Mouse (Mus musculus): ENCODE measurements around the gene Dhx16. TPM values are rescaled to one million over a fixed set of nuclear protein-coding genes. Genes with fewer than 3 reads are reported as not detected.

Gene Dhx16
- total and polyA plus RNA-seq, 3 experiments, result 79.2 to 101 TPM; not detected in 1

DNA sequence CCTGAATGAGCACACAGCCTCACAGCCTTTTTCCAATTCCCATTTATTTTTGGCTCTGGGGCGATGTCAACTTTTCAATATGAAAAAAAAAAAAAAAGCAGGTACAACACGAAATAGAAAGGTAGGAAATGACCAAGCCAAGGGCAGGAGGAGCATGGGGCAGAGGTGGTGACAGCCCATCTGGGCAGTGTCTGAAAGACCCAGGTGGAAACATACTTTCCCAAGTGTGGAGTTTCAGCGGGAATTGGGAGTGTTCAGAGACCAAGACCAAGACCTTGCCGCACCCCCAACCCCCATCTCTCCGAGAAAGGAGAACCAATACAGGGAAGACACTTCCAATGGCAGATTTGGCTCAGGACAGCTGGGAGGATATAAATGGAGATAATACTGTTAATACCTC, 45.7 kb upstream of the Dhx16 start:
- H3K36me3 ChIP-seq (ENCODE audit: control insufficient read depth in 1 of 2, insufficient read depth in 2 of 2, low read length in 2 of 2), result peaks cover 11 to 33% of the 10 kb centered on the region in 2 experiments
- H3K27ac ChIP-seq (ENCODE audit: control insufficient read depth, low read depth, low read length), result peak overlapping the region; percentile 78
- TF ChIP-seq SIN3A (IDR thresholded peaks at IDR 0.05; ENCODE audit: low read length), result no peak
- TF ChIP-seq CHD1 (IDR thresholded peaks at IDR 0.05; ENCODE audit: low read depth, low read length), result no peak
- no peak for TF ChIP-seq JUND (IDR thresholded peaks at IDR 0.05; ENCODE audit: low read depth, low read length)
- no peak for TF ChIP-seq KAT2A (conservative IDR thresholded peaks at IDR 0.05; ENCODE audit: low read depth, low read length)
- peak; percentile 44 for TF ChIP-seq TAL1 (IDR thresholded peaks at IDR 0.05; ENCODE audit: low read length)
- TF ChIP-seq POLR2AphosphoS5 (IDR thresholded peaks at IDR 0.05; ENCODE audit: borderline replicate concordance, low read depth, low read length), result no peak
- no peak for TF ChIP-seq BHLHE40 (IDR thresholded peaks at IDR 0.05; ENCODE audit: borderline replicate concordance, low read depth, low read length)
- no peak for TF ChIP-seq MYC (IDR thresholded peaks at IDR 0.05; ENCODE audit: low read depth, low read length)
- no peak for TF ChIP-seq ELF1 (IDR thresholded peaks at IDR 0.05; ENCODE audit: low read depth, low read length)
- TF ChIP-seq CTCF (IDR thresholded peaks at IDR 0.05 in 2 of 3, conservative IDR thresholded peaks at IDR 0.05 in 1 of 3; ENCODE audit: control insufficient read depth in 1 of 3, insufficient read depth in 1 of 3, low read depth in 2 of 3, low read length in 3 of 3, poor library complexity in 1 of 3, severe bottlenecking in 1 of 3), result no peak
- TF ChIP-seq USF2 (IDR thresholded peaks at IDR 0.05; ENCODE audit: borderline replicate concordance in 1 of 2, insufficient read depth in 1 of 2, low read depth in 1 of 2, low read length in 2 of 2), result no peak
- no peak for TF ChIP-seq TBP (IDR thresholded peaks at IDR 0.05; ENCODE audit: low read depth, low read length)
- no peak for TF ChIP-seq MAZ (IDR thresholded peaks at IDR 0.05; ENCODE audit: low read depth, low read length)
- TF ChIP-seq POLR2A (IDR thresholded peaks at IDR 0.05; ENCODE audit: control insufficient read depth in 1 of 2, insufficient read depth in 1 of 2, low read depth in 1 of 2, low read length in 2 of 2, poor library complexity in 1 of 2), result peak in 1 of 2 experiments; percentile 51; a peak in 2 of 4 replicates
- TF ChIP-seq ZMIZ1 (IDR thresholded peaks at IDR 0.05; ENCODE audit: low read depth, low read length), result no peak
- no peak for TF ChIP-seq POLR2AphosphoS2 (IDR thresholded peaks at IDR 0.05; ENCODE audit: low read length)
- no peak for TF ChIP-seq MAX (IDR thresholded peaks at IDR 0.05; ENCODE audit: low read length)
- TF ChIP-seq ZC3H11A (IDR thresholded peaks at IDR 0.05; ENCODE audit: low read depth, low read length), result no peak
- 0 out of 2 replicates have a peak, but pooled peaks have one; percentile 10 for TF ChIP-seq GATA1 (IDR thresholded peaks at IDR 0.05; ENCODE audit: low read depth, low read length)
- TF ChIP-seq E2F4 (IDR thresholded peaks at IDR 0.05; ENCODE audit: borderline replicate concordance, low read depth, low read length), result no peak
- TF ChIP-seq TCF12 (IDR thresholded peaks at IDR 0.05; ENCODE audit: low read depth, low read length), result no peak
- no peak for TF ChIP-seq MYB (IDR thresholded peaks at IDR 0.05; ENCODE audit: low read depth, low read length)

More for the DNA sequence above, 45.7 kb upstream of the Dhx16 start:
- Histone ChIP-seq H3K27me3 (ENCODE audit: control insufficient read depth in 1 of 2, insufficient read depth in 2 of 2, low read length in 2 of 2) (no peaks in the 10 kb centered on the region), H3K4me3 (ENCODE audit: control insufficient read depth in 1 of 2, insufficient read depth in 1 of 2, low read depth in 2 of 2, low read length in 2 of 2) (no peak overlapping the region), H3K9me3 (replicated peaks; ENCODE audit: insufficient read depth, low read length) (no peaks in the 10 kb centered on the region), H3K79me2 (ENCODE audit: control insufficient read depth, insufficient read depth, low read length, poor library complexity) (peaks cover 34% of the 10 kb centered on the region), H3K9ac (ENCODE audit: control insufficient read depth, low read depth, low read length, poor library complexity, severe bottlenecking) (peak overlapping the region; percentile 99), H3K4me1 (ENCODE audit: control insufficient read depth in 1 of 2, insufficient read depth in 2 of 2, low read length in 2 of 2) (peaks cover 0 to 38% of the 10 kb centered on the region in 2 experiments; a peak in 3 of 4 replicates)
- DNase-seq (ENCODE audit: low read depth, low spot score), result peak; percentile 60
